12 mouse cellular contexts compared by ENCODE assay signal in the genomic region with DNA sequence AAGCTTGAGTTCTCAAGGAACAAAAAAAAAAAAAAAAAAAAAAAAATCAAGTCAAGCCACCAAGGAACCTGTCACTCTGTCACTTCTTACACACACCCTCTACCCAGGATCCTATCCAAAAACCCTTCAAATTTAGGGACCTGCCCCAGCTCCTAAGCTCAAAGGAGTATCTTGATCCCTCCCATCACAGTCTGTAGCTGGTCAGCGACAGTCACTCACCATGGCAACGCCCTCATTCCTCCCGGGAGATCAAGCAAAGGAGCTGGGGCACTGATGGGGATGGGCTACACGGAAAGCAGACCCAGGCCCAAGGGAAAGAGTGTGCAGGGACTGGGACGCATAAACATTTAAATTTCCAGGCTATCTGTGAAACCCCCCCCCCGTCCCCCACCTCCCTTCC. TPM values are rescaled to one million over a fixed set of nuclear protein-coding genes. Genes with fewer than 3 reads are reported as not detected.
DNase-seq lines count a peak whose midpoint lies in the region; ATAC-seq lines count a peak whose summit lies in the region.
"Had no signal": no experiment of that assay in that cellular context is flagged by ENCODE, and none has a peak within 500 bp of the region (broad histone marks: within the 10 kb centered on the region; RNA-seq: fewer than 3 reads in every experiment).

No protein-coding gene starts in this region.

- 0 out of 2 replicates have a peak, but pooled peaks cover 3% of the 10 kb centered on the region for H3K27me3 ChIP-seq in forebrain, embryonic 14.5 days (replicated peaks; ENCODE audit: control insufficient read depth, insufficient read depth, low read length)

- peak overlapping the region; percentile 100 for H3K9ac ChIP-seq in forebrain, embryonic 14.5 days (ENCODE audit: low read length)

- peak overlapping the region; percentile 98 for H3K4me3 ChIP-seq in forebrain, embryonic 14.5 days (ENCODE audit: low read depth, low read length)
- H3K4me3 ChIP-seq: heart, adult 2 months had no signal

- peak; percentile 69 for DNase-seq in embryo, embryonic 10 days (ENCODE audit: low spot score)
- no peak for DNase-seq in embryo, embryonic 9.5 days (ENCODE audit: extremely low spot score)
- peak; percentile 72 for DNase-seq in MN1 (ENCODE audit: low spot score)
- DNase-seq in forebrain, embryonic 14.5 days (ENCODE audit: low spot score), result no peak
- DNase-seq in mesoderm, embryonic 11.5 days (ENCODE audit: low read depth, low spot score), result peak; percentile 33
- DNase-seq in layer of hippocampus, adult 11-12 months (ENCODE audit: low spot score), result no peak
- DNase-seq in layer of hippocampus, postnatal 36 days, result no peak
- DNase-seq: liver had no signal

- 6% methylated on average over 6 of the region's 6 CpGs for WGBS in forebrain, embryonic 14.5 days

- peak overlapping the region; percentile 95 for H3K4me2 ChIP-seq in forebrain, embryonic 14.5 days (ENCODE audit: low read length)

- ATAC-seq in forebrain, embryonic 14.5 days, result no peak
- no peak for ATAC-seq in inflammation-experienced regulatory T-cells, adult 6 months
- ATAC-seq: activated CD4-positive, CD25-positive, alpha-beta regulatory T cell, adult 4 months had no signal

- H3K27ac ChIP-seq in forebrain, embryonic 14.5 days (ENCODE audit: low read depth, low read length), result peak overlapping the region; percentile 97; the same call in 1 of the 2 replicates

- peaks cover 28% of the 10 kb centered on the region for H3K4me1 ChIP-seq in forebrain, embryonic 14.5 days (ENCODE audit: control insufficient read depth, insufficient read depth, low read length)

- H3K9me3 ChIP-seq in forebrain, embryonic 14.5 days (replicated peaks; ENCODE audit: control insufficient read depth, low read length), result no peaks in the 10 kb centered on the region

- peaks cover 39% of the 10 kb centered on the region for H3K36me3 ChIP-seq in forebrain, embryonic 14.5 days (ENCODE audit: control insufficient read depth, insufficient read depth, low read length)

RNA-seq across cellular contexts. Expression of a gene that starts 2.7 kb away (rescaled TPM):
- polyA plus RNA-seq in forebrain, embryonic 14.5 days (2014; fragmentation: Nextera tagmentation; extraction: Ambion mirVana), result 26.0 and 27.8 TPM in 2 replicates
- polyA plus RNA-seq in inflammation-experienced regulatory T-cells, adult 6 months (2017; shearing (Covaris generic)), result not detected
- 100 to 1,000 TPM in 1 of 2 experiments, 10 to 100 TPM in 1; 97.3 to 111 TPM for total RNA-seq in layer of hippocampus, postnatal 36 days (2021)
- total RNA-seq: monocyte, adult 5-6 weeks had no signal
- polyA plus RNA-seq: activated CD4-positive, CD25-positive, alpha-beta regulatory T cell, adult 4 months had no signal

RNA-seq across cellular contexts. Expression of a gene that starts 14.7 kb away (rescaled TPM):
- 28.6 and 38.8 TPM in 2 replicates for polyA plus RNA-seq in forebrain, embryonic 14.5 days (2014; fragmentation: Nextera tagmentation; extraction: Ambion mirVana)
- 10 to 100 TPM; 21.8 to 32.1 (median 26.1) TPM for polyA plus RNA-seq in inflammation-experienced regulatory T-cells, adult 6 months (2017; shearing (Covaris generic))
- total RNA-seq in layer of hippocampus, postnatal 36 days (2021), result 10 to 100 TPM; 60.3 to 68.3 TPM

RNA-seq across cellular contexts. Expression of a gene that starts 25.1 kb away (rescaled TPM):
- polyA plus RNA-seq in forebrain, embryonic 14.5 days (2014; fragmentation: Nextera tagmentation; extraction: Ambion mirVana), result 4.3 and 5.3 TPM in 2 replicates
- 1 to 10 TPM in 1 of 3 experiments, under 1 TPM in 2; 0.45 to 2.0 (median 0.94) TPM for polyA plus RNA-seq in inflammation-experienced regulatory T-cells, adult 6 months (2017; shearing (Covaris generic))
- 1 to 10 TPM; 1.3 to 3.8 TPM for total RNA-seq in layer of hippocampus, postnatal 36 days (2021)

RNA-seq across cellular contexts. Expression of a gene that starts 37.0 kb away (rescaled TPM):
- 145 and 149 TPM in 2 replicates for polyA plus RNA-seq in forebrain, embryonic 14.5 days (2014; fragmentation: Nextera tagmentation; extraction: Ambion mirVana)
- 10 to 100 TPM; 40.1 to 61.9 (median 53.3) TPM for polyA plus RNA-seq in inflammation-experienced regulatory T-cells, adult 6 months (2017; shearing (Covaris generic))
- 10 to 100 TPM; 61.9 to 64.0 TPM for total RNA-seq in layer of hippocampus, postnatal 36 days (2021)

RNA-seq across cellular contexts. Expression of a gene that starts 51.6 kb away (rescaled TPM):
- 115 and 125 TPM in 2 replicates for polyA plus RNA-seq in forebrain, embryonic 14.5 days (2014; fragmentation: Nextera tagmentation; extraction: Ambion mirVana)
- 1 to 10 TPM; 1.8 to 3.2 (median 2.0) TPM for polyA plus RNA-seq in inflammation-experienced regulatory T-cells, adult 6 months (2017; shearing (Covaris generic))
- total RNA-seq in layer of hippocampus, postnatal 36 days (2021), result 100 to 1,000 TPM; 455 to 507 TPM
- total RNA-seq: monocyte, adult 5-6 weeks had no signal

Comparison
In these comparisons a context has a peak if more than half of its experiments do, and no peak if none do; other contexts are left out.
1. DNase-seq: peak in embryo, embryonic 10 days (single experiment), MN1 (single experiment) and mesoderm, embryonic 11.5 days (single experiment); none in embryo, embryonic 9.5 days (single experiment), forebrain, embryonic 14.5 days (single experiment), layer of hippocampus, adult 11-12 months (single experiment) and layer of hippocampus, postnatal 36 days (0 of 2).
2. RNA of a gene that starts 2.7 kb away (polyA plus RNA-seq): 26.0 to 27.8 TPM in forebrain, embryonic 14.5 days; not detected in inflammation-experienced regulatory T-cells, adult 6 months; every median in the first group is over 10 times any median in the second.